ENCODE assay signal across 10 mouse cellular contexts in genomic region chr8:85220992-85221391, GRCm38 (mm10). TPM values are rescaled to one million over a fixed set of nuclear protein-coding genes. Genes with fewer than 3 reads are reported as not detected.
DNase-seq lines count a peak whose midpoint lies in the region; ATAC-seq and TF ChIP-seq lines count a peak whose summit lies in the region.
"Had no signal": no experiment of that assay in that cellular context is flagged by ENCODE, and none has a peak within 500 bp of the region (broad histone marks: within the 10 kb centered on the region; RNA-seq: fewer than 3 reads in every experiment).

No protein-coding gene starts in this region.

- H3K4me1 ChIP-seq in limb, embryonic 14.5 days (ENCODE audit: control insufficient read depth, insufficient read depth, low read length), result no peaks in the 10 kb centered on the region
- no peaks in the 10 kb centered on the region for H3K4me1 ChIP-seq in limb, embryonic 10.5 days
- no peaks in the 10 kb centered on the region for H3K4me1 ChIP-seq in stomach, embryonic 15.5 days
- H3K4me1 ChIP-seq in midbrain, embryonic 16.5 days (ENCODE audit: control insufficient read depth, insufficient read depth, low read length), result no peaks in the 10 kb centered on the region

- no peak overlapping the region for H3K9ac ChIP-seq in limb, embryonic 14.5 days (ENCODE audit: low read depth, low read length, severe bottlenecking)
- H3K9ac ChIP-seq in stomach, embryonic 15.5 days, result no peak overlapping the region
- no peak overlapping the region for H3K9ac ChIP-seq in midbrain, embryonic 16.5 days (ENCODE audit: low read depth, low read length)

- no peak for TF ChIP-seq POLR2A in limb, embryonic 14.5 days (IDR thresholded peaks at IDR 0.05; ENCODE audit: borderline replicate concordance, extremely low read depth, insufficient read depth, insufficient read length)

- no peak overlapping the region for H3K4me3 ChIP-seq in limb, embryonic 14.5 days (replicated peaks; ENCODE audit: low read length)
- H3K4me3 ChIP-seq in limb, embryonic 10.5 days, result no peak overlapping the region
- no peak overlapping the region for H3K4me3 ChIP-seq in stomach, embryonic 15.5 days (replicated peaks)
- no peak overlapping the region for H3K4me3 ChIP-seq in midbrain, embryonic 16.5 days (ENCODE audit: low read depth, low read length)

- DNase-seq in limb, embryonic 14.5 days (ENCODE audit: low spot score), result peak; percentile 23
- no peak for DNase-seq in limb, embryonic 10.5 days (ENCODE audit: low spot score)
- DNase-seq in heart, adult 9 months (ENCODE audit: low spot score in 2 of 2), result peak; percentile 11 to 37
- peak; percentile 11 for DNase-seq in liver
- no peak for DNase-seq in spleen, postnatal 10 days (ENCODE audit: low spot score in 2 of 2)
- DNase-seq in ovary, adult 18-20 months (ENCODE audit: low spot score), result no peak

- H3K4me2 ChIP-seq in limb, embryonic 14.5 days (replicated peaks; ENCODE audit: low read depth, low read length, severe bottlenecking), result no peak overlapping the region
- no peak overlapping the region for H3K4me2 ChIP-seq in stomach, embryonic 15.5 days
- H3K4me2 ChIP-seq in midbrain, embryonic 16.5 days (ENCODE audit: low read length), result no peak overlapping the region

- H3K9me3 ChIP-seq in limb, embryonic 14.5 days (ENCODE audit: control insufficient read depth, low read length), result no peaks in the 10 kb centered on the region
- no peaks in the 10 kb centered on the region for H3K9me3 ChIP-seq in limb, embryonic 10.5 days (replicated peaks)
- H3K9me3 ChIP-seq in stomach, embryonic 15.5 days, result no peaks in the 10 kb centered on the region
- H3K9me3 ChIP-seq in midbrain, embryonic 16.5 days (replicated peaks; ENCODE audit: control insufficient read depth, low read length, poor library complexity, severe bottlenecking), result no peaks in the 10 kb centered on the region

- ATAC-seq in limb, embryonic 14.5 days (ENCODE audit: low FRiP score, low read depth), result no peak
- peak; percentile 50; the same call in 1 of the 2 replicates for ATAC-seq in stomach, embryonic 15.5 days (ENCODE audit: insufficient read depth, low FRiP score, low read depth)
- no peak for ATAC-seq in midbrain, embryonic 16.5 days

- no peaks in the 10 kb centered on the region for H3K36me3 ChIP-seq in limb, embryonic 14.5 days (ENCODE audit: control insufficient read depth, insufficient read depth, low read length)
- H3K36me3 ChIP-seq in limb, embryonic 10.5 days, result no peaks in the 10 kb centered on the region
- no peaks in the 10 kb centered on the region for H3K36me3 ChIP-seq in stomach, embryonic 15.5 days
- H3K36me3 ChIP-seq in midbrain, embryonic 16.5 days (ENCODE audit: control insufficient read depth, insufficient read depth, low read length), result no peaks in the 10 kb centered on the region

- WGBS in limb, embryonic 14.5 days, result 56% methylated on average over 6 of the region's 6 CpGs
- 58% methylated on average over 6 of the region's 6 CpGs for WGBS in limb, embryonic 10.5 days
- 47% methylated on average over 6 of the region's 6 CpGs for WGBS in stomach, embryonic 15.5 days
- 51% methylated on average over 6 of the region's 6 CpGs for WGBS in midbrain, embryonic 16.5 days

- no peak overlapping the region for H3K27ac ChIP-seq in limb, embryonic 14.5 days (replicated peaks; ENCODE audit: low read depth, low read length)
- H3K27ac ChIP-seq in limb, embryonic 10.5 days, result no peak overlapping the region
- H3K27ac ChIP-seq in stomach, embryonic 15.5 days, result no peak overlapping the region
- no peak overlapping the region for H3K27ac ChIP-seq in midbrain, embryonic 16.5 days (ENCODE audit: low read length)

- no peaks in the 10 kb centered on the region for H3K27me3 ChIP-seq in limb, embryonic 14.5 days (ENCODE audit: control insufficient read depth, insufficient read depth, low read length)
- H3K27me3 ChIP-seq in limb, embryonic 10.5 days (ENCODE audit: low read depth, poor library complexity, severe bottlenecking), result no peaks in the 10 kb centered on the region
- no peaks in the 10 kb centered on the region for H3K27me3 ChIP-seq in stomach, embryonic 15.5 days (replicated peaks)
- no peaks in the 10 kb centered on the region for H3K27me3 ChIP-seq in midbrain, embryonic 16.5 days (ENCODE audit: control insufficient read depth, insufficient read depth, low read depth, low read length)

RNA-seq across cellular contexts. Expression of gene Olfr371, which starts 4.8 kb away (rescaled TPM):
- polyA plus RNA-seq in limb, embryonic 14.5 days (2012; rRNA removed), result not detected in 2 replicates
- not detected in 2 replicates for polyA plus RNA-seq in limb, embryonic 14.5 days (2014; fragmentation: Nextera tagmentation; extraction: Ambion mirVana)
- not detected in 2 replicates for polyA plus RNA-seq in limb, embryonic 10.5 days (2016; fragmentation: Nextera tagmentation; extraction: Ambion mirVana)
- polyA plus RNA-seq in stomach, embryonic 15.5 days (2015; fragmentation: Nextera tagmentation; extraction: Ambion mirVana), result not detected in 2 replicates
- not detected in 2 replicates for polyA plus RNA-seq in midbrain, embryonic 16.5 days (2015; fragmentation: Nextera tagmentation; extraction: Ambion mirVana)
- polyA plus RNA-seq: large intestine, adult 2 months; urinary bladder, adult 2 months had no signal

Comparison
In these comparisons a context has a peak if more than half of its experiments do, and no peak if none do; other contexts are left out.
1. DNase-seq: peak in limb, embryonic 14.5 days (single experiment), heart, adult 9 months (2 of 2) and liver (single experiment); none in limb, embryonic 10.5 days (single experiment), spleen, postnatal 10 days (0 of 2) and ovary, adult 18-20 months (single experiment).